Mouse (Mus musculus) intestine, postnatal 0 days (tissue): Measurements from ENCODE around the gene Kbtbd12. TPM values are rescaled to one million over a fixed set of nuclear protein-coding genes. Genes with fewer than 3 reads are reported as not detected.

Source experiments
- ATAC-seq: fragments of 200-750 bp; cut with Nextera tagmentation; 2 replicates; pipeline ENCODE4 v1.8.0; 2017; ENCODE audit warnings: mild to moderate bottlenecking, moderate TSS enrichment, moderate library complexity
- H3K27ac ChIP-seq: fragments of 300-500 bp; sonication (generic); 2 replicates; pipeline ENCODE4 v1.5.1; 2014; ENCODE audit warnings: mild to moderate bottlenecking, low read depth, low read length, moderate library complexity
- H3K27me3 ChIP-seq: fragments of 300-500 bp; sonication (generic); replicated peaks from 2 replicates; pipeline ENCODE4 v1.6.1; 2014; ENCODE audit warnings: low read length, mixed read lengths; ENCODE audit not compliant: control insufficient read depth, insufficient read depth
- H3K36me3 ChIP-seq: fragments of 300-500 bp; sonication (generic); 2 replicates; pipeline ENCODE4 v1.6.1; 2014; ENCODE audit warnings: mild to moderate bottlenecking, moderate library complexity; ENCODE audit not compliant: control insufficient read depth, insufficient read depth
- H3K4me1 ChIP-seq: fragments of 300-500 bp; sonication (generic); replicated peaks from 2 replicates; pipeline ENCODE4 v1.6.1; 2014; ENCODE audit warnings: antibody characterized with exemption, low read length, mixed read lengths; ENCODE audit not compliant: control insufficient read depth, insufficient read depth
- H3K4me2 ChIP-seq: fragments of 300-500 bp; sonication (generic); replicated peaks from 2 replicates; pipeline ENCODE4 v1.6.1; 2014; ENCODE audit warnings: low read depth, mild to moderate bottlenecking, moderate library complexity
- H3K4me3 ChIP-seq: fragments of 300-500 bp; sonication (generic); 2 replicates; pipeline ENCODE4 v1.5.1; 2014; ENCODE audit warnings: low read depth, low read length
- H3K9ac ChIP-seq: fragments of 300-500 bp; sonication (generic); 2 replicates; pipeline ENCODE4 v1.6.1; 2014; ENCODE audit warnings: mild to moderate bottlenecking, low read depth, low read length
- H3K9me3 ChIP-seq: fragments of 300-500 bp; sonication (generic); 2 replicates; pipeline ENCODE4 v1.6.1; 2016; ENCODE audit warnings: mixed run types; ENCODE audit not compliant: control insufficient read depth
- CTCF ChIP-seq: sonication (generic); IDR thresholded peaks from 2 replicates; pipeline ENCODE4 v1.5.1; 2016; ENCODE audit warnings: low read depth, mild to moderate bottlenecking, control low read depth, antibody characterized with exemption, moderate library complexity
- WGBS: fragments of 180-500 bp; shearing (Covaris S2); extraction: QIAGEN DNeasy Blood & Tissue Kit; methylation state at CpG from one replicate; pipeline ENCODE4 v1.1.7; 2014; 5-methylcytosine and 5-hydroxymethylcytosine counted together
- polyA plus RNA-seq: library from polyadenylated mRNA; unstranded; fragments of >200 nt; fragmentation: Nextera tagmentation; extraction: Ambion mirVana; gene quantifications from 2 replicates; pipeline ENCODE4 v1.2.1, GENCODE M21; 2015

Kbtbd12 gene
- 0.12 and 0.27 TPM in 2 replicates for polyA plus RNA-seq

DNA sequence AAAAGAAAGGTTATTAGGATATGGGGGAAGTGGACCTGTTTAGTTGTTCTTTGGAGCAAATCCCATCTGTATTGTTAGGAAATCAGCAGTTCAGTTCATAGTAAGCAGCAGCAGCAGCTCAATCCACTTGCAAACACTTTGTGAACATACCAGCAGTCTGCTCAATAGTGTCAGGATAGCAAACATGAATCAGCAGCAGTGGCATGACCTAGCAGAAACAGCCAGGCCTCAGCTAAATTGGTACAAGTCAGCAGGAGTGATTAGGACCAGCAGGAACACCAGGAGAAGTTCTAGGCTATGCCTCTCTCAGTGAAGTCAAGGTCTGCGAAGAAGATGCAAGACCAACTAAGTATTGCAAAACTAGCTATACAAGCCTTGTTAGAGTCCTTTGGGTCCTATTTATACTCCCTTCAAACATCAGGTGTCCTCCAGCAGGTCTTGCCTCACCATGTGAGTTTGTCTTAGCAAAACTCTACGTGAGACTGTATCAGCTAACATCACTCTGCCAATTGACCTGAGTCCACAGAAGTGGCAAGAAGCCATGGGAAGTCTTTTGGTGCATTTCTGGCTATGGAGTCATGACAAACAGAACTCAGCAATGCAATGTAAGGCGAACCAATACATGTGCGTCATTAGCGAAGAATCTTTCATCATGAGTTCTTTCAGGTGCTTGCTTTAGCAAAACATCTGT lies at the start of gene Kbtbd12:
Gene Kbtbd12 (minus strand): TSS at position 340 of the 691 bp plus-strand sequence.
- Histone ChIP-seq H3K9me3 (peaks cover 3% of the 10 kb centered on the region; the same call in 1 of the 2 replicates), H3K27me3 (no peaks in the 10 kb centered on the region), H3K27ac (no peak within 1 kb of the TSS), H3K4me2 (no peak within 1 kb of the TSS), H3K4me3 (no peak within 1 kb of the TSS), H3K4me1 (no peaks in the 10 kb centered on the region), H3K9ac (no peak within 1 kb of the TSS), H3K36me3 (no peaks in the 10 kb centered on the region)
- ATAC-seq: no peak
- WGBS: 97% methylated on average over 5 of the region's 5 CpGs
- TF ChIP-seq CTCF: no peak

DNA sequence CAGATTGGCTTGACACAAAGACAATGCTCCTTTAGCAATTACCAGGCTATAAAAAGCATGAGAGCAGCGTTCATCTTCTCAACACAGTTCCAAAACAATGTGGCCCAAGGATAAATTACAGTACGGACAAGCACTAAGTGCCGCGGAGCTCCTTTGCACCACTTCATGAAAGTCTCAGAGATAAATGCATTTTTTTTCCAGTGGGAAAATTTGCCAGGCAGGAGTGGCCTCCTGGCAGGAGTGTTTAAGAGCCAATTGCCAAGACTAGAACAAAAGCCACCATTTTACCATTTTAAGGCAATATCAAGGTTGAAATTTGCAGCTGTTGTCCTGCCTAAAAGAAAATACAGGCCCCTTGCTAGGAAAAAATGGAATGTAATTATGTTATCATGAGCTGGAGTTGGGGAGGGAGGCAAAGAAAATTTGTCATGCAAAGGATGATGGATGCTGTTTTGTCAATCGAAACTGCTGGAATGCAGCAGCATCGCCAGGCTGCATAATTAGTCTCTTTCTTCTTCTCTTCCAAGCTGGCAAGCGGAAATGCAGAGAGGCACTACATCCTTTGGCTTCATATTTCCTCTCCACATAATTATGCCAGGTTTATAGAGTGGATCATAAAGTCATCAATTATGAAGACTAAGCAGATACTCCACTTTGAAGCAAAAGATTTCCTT lies 45.8 kb upstream of the Kbtbd12 start:
- no peak overlapping the region for H3K4me2 ChIP-seq
- WGBS: 52% methylated on average over 7 of the region's 7 CpGs
- H3K9ac ChIP-seq: no peak overlapping the region
- no peak overlapping the region for H3K27ac ChIP-seq
- no peak overlapping the region for H3K4me3 ChIP-seq
- no peak for TF ChIP-seq CTCF
- no peaks in the 10 kb centered on the region for H3K27me3 ChIP-seq
- H3K4me1 ChIP-seq: no peaks in the 10 kb centered on the region
- H3K9me3 ChIP-seq: no peaks in the 10 kb centered on the region
- ATAC-seq: no peak
- H3K36me3 ChIP-seq: no peaks in the 10 kb centered on the region

DNA sequence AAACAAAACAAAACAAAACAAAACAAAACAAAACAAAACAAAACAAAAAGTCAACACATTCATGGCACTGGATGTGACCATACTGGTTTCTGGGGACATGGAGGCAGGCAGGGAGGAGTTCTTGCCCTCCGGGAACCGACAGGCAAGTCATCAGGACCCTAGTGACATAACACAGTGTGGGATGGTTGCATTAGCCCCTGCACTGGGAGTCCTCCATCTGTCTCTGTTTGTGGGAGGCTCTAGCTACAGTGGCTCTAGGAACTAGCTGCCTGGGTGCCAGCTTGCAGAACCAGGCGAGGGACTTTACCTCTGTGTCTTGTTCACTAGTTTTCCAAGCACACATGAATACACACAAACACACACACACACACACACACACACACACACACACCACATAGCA lies 43.3 kb upstream of the Kbtbd12 start:
- H3K9ac ChIP-seq: no peak overlapping the region
- no peak overlapping the region for H3K27ac ChIP-seq
- H3K9me3 ChIP-seq: no peaks in the 10 kb centered on the region
- no peak overlapping the region for H3K4me2 ChIP-seq
- H3K36me3 ChIP-seq: no peaks in the 10 kb centered on the region
- no peak for ATAC-seq
- H3K4me3 ChIP-seq: no peak overlapping the region
- no peaks in the 10 kb centered on the region for H3K27me3 ChIP-seq
- WGBS: 86% methylated on average over 3 of the region's 3 CpGs
- no peak for TF ChIP-seq CTCF
- H3K4me1 ChIP-seq: no peaks in the 10 kb centered on the region

DNA sequence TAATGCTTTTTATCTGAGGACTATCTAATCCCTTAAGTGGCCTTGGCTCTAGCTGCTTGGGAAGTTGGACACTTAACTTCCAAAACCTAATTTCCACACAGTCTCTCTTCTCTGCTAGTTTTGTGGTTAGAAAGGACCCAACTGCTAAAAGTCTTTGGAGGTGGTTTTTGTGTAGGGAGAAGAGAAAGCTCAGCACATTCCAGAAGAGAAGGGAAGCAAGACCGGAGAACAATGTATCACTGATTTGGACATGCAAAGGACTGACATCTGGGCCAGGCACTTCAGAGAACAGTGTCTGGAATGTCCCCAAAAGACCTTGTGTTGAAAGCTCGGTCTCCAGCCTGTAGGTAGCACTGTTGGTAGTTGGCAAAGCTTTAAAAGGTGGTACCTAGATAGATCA lies 40.0 kb upstream of the Kbtbd12 start:
- no peak for ATAC-seq
- no peak for TF ChIP-seq CTCF
- H3K27me3 ChIP-seq: no peaks in the 10 kb centered on the region
- no peaks in the 10 kb centered on the region for H3K4me1 ChIP-seq
- no peaks in the 10 kb centered on the region for H3K9me3 ChIP-seq
- no peak overlapping the region for H3K4me3 ChIP-seq
- 71% methylated on average over 2 of the region's 2 CpGs for WGBS
- no peak overlapping the region for H3K27ac ChIP-seq
- H3K36me3 ChIP-seq: no peaks in the 10 kb centered on the region
- no peak overlapping the region for H3K9ac ChIP-seq
- no peak overlapping the region for H3K4me2 ChIP-seq

DNA sequence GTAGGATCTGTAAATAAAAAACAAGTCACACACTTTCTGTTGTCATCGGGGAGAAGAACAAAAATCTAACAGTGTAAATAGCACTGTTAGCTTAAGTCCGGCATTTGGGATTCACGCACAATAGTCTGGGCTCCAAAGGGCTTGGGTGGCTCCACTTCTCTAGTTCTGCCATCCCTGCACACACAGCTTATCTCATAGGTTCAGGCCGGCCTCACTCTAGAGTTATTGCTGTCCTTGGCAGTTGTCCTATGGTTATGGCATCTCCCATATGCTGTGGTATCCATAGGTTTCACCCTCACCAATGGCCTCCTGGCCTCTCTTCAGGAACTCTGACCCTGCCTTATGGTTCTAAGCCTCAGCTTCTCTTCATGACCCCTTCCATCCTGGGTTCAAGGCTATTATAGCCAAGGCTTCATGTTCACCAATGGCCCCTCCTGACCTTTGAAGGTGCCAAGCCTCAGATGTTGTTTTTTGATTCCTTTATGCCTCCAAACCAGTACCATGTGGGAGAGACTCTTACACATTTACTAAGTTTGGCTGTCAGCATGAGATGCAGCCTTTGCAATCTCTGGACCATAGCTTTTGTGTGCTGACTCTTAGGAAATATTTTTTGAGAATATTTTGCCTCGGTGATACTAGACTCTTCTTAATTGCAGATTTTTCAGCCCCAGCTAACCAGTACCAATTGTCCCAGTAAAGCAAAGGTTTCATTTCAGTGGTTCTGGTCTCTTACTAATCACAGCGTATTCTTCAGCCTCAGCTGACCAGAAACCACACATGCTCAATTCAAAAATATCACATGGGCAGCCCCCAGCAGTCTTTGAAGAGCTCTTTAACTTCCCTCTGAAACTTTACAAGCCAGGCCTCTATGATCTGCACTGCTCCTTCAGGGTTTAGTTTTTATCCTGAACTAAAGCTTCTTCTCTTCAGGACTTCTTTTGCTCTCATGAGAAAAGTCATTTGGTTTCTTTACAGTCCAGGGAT lies 39.3 kb upstream of the Kbtbd12 start:
- Histone ChIP-seq H3K27me3 (no peaks in the 10 kb centered on the region), H3K36me3 (no peaks in the 10 kb centered on the region), H3K4me3 (no peak overlapping the region), H3K9me3 (no peaks in the 10 kb centered on the region), H3K4me1 (no peaks in the 10 kb centered on the region), H3K27ac (no peak overlapping the region), H3K9ac (no peak overlapping the region), H3K4me2 (no peak overlapping the region)
- 89% methylated on average over 6 of the region's 6 CpGs for WGBS
- TF ChIP-seq CTCF: no peak
- no peak for ATAC-seq

DNA sequence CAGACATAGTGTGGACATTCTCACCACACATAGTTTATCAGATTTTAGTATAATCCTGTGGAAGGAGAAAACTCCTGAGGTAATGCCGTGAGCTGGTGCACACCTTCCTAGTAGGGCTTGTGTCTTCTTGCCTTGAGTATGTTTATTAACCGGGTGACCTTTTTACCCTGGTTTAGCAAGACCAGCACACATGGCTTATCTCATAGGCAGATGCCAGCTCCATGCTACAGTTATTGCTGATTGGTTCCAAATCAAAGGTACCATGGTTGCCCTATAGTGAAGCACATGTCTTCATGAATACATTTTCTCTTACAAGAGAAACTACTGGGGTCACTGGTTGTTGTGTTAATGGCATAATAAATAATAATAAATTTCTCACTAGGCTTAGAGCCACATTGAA lies 38.1 kb upstream of the Kbtbd12 start:
- no peak for ATAC-seq

More for the DNA sequence above, 38.1 kb upstream of the Kbtbd12 start:
- WGBS: 75% methylated on average over 2 of the region's 2 CpGs
- Histone ChIP-seq H3K9ac (no peak overlapping the region), H3K9me3 (no peaks in the 10 kb centered on the region), H3K36me3 (no peaks in the 10 kb centered on the region), H3K4me3 (no peak overlapping the region), H3K27me3 (no peaks in the 10 kb centered on the region), H3K4me1 (no peaks in the 10 kb centered on the region), H3K27ac (no peak overlapping the region), H3K4me2 (no peak overlapping the region)
- TF ChIP-seq CTCF: no peak
